Mouse (Mus musculus) midbrain, embryonic 13.5 days (tissue): ENCODE measurements around the gene Vmn2r49. TPM values are rescaled to one million over a fixed set of nuclear protein-coding genes. Genes with fewer than 3 reads are reported as not detected.
"Not testable (repeated sequence)": the region's sequence is repeated elsewhere in the genome, so short reads cannot be mapped to it uniquely, and the experiment has no call there.

Source experiments
- ATAC-seq: fragments of 200-750 bp; cut with Nextera tagmentation; 2 replicates; pipeline ENCODE4 v1.8.0; 2017; ENCODE audit warnings: mild to moderate bottlenecking, moderate TSS enrichment, moderate library complexity
- H3K27ac ChIP-seq: fragments of 300-500 bp; sonication (generic); 2 replicates; pipeline ENCODE4 v1.5.1; 2015; ENCODE audit warnings: inconsistent platforms, mild to moderate bottlenecking, moderate library complexity
- H3K27me3 ChIP-seq: fragments of 300-500 bp; sonication (generic); 2 replicates; pipeline ENCODE4 v1.6.1; 2015; ENCODE audit warnings: mild to moderate bottlenecking, inconsistent platforms
- H3K36me3 ChIP-seq: fragments of 300-500 bp; sonication (generic); 2 replicates; pipeline ENCODE4 v1.6.1; 2015; ENCODE audit warnings: mild to moderate bottlenecking, inconsistent platforms
- H3K4me1 ChIP-seq: fragments of 300-500 bp; sonication (generic); replicated peaks from 2 replicates; pipeline ENCODE4 v1.6.1; 2015; ENCODE audit warnings: inconsistent platforms
- H3K4me2 ChIP-seq: fragments of 300-500 bp; sonication (generic); replicated peaks from 2 replicates; pipeline ENCODE4 v1.6.1; 2015; ENCODE audit warnings: moderate library complexity, mild to moderate bottlenecking, inconsistent platforms
- H3K4me3 ChIP-seq: fragments of 300-500 bp; sonication (generic); replicated peaks from 2 replicates; pipeline ENCODE4 v1.5.1; 2015; ENCODE audit warnings: mild to moderate bottlenecking, inconsistent platforms
- H3K9ac ChIP-seq: fragments of 300-500 bp; sonication (generic); replicated peaks from 2 replicates; pipeline ENCODE4 v1.6.1; 2015; ENCODE audit warnings: mild to moderate bottlenecking, inconsistent platforms
- H3K9me3 ChIP-seq: fragments of 300-500 bp; sonication (generic); 2 replicates; pipeline ENCODE4 v1.6.1; 2016; ENCODE audit warnings: mild to moderate bottlenecking, inconsistent platforms
- WGBS: fragments of 180-500 bp; shearing (Covaris S2); methylation state at CpG from one replicate; pipeline ENCODE4 v1.1.7; 2015; 5-methylcytosine and 5-hydroxymethylcytosine counted together
- polyA plus RNA-seq: library from polyadenylated mRNA; unstranded; fragments of >200 nt; fragmentation: Nextera tagmentation; extraction: Ambion mirVana; gene quantifications from 2 replicates; pipeline ENCODE4 v1.2.1, GENCODE M21; 2015

Gene Vmn2r49
- polyA plus RNA-seq, result not detected in 2 replicates

DNA sequence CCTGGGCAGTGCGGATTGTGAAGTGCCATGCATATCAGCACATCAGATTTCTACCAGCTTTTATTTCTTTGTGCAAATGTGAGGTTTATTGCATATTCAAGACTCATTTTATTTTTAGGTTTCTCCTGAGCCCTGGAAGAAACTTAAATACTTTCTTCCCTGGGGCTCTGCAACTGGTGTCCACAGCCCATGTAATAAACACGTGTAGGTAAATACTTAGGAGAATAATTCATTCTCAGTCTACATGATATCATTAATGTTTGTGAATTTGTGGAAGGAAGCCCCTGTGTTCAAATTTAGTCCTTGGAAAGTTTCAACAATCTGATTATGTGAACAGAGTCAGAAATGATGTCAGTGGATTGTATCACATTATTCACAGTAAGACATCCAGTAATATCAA lies at the start of gene Vmn2r49:
Gene Vmn2r49 (minus strand): TSS at position 101 of the 400 bp plus-strand sequence.
- H3K4me3 ChIP-seq, H3K4me1 ChIP-seq, H3K9ac ChIP-seq, H3K9me3 ChIP-seq, H3K27me3 ChIP-seq, H3K36me3 ChIP-seq, H3K4me2 ChIP-seq, ATAC-seq, H3K27ac ChIP-seq: not testable (repeated sequence)
- WGBS, result 73% methylated on average over 2 of the region's 2 CpGs

DNA sequence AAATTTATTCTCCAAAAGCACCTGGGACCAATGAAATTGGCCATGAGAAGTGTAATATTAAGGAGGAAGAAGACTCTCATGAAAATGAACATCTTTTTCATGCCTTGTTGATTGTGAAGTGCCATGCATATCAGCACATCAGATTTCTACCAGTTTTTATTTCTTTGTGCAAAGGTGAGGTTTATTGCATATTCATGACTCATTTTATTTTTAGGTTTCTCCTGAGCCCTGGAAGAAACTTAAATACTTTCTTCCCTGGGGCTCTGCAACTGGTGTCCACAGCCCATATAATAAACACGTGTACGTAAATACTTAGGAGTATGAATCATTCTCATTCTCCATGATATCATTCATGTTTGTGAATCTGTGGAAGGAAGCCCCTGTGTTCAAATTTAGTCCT lies 38.6 kb downstream of the Vmn2r49 start, which contains the start of gene Vmn2r48:
Gene Vmn2r48 (minus strand): TSS at position 101 of the 400 bp plus-strand sequence.
- not testable (repeated sequence) for ATAC-seq, H3K27me3 ChIP-seq, H3K4me3 ChIP-seq, H3K27ac ChIP-seq, H3K4me2 ChIP-seq, H3K9ac ChIP-seq, H3K36me3 ChIP-seq, H3K9me3 ChIP-seq, H3K4me1 ChIP-seq
- 83% methylated on average over 2 of the region's 2 CpGs for WGBS

Other genes with a start within 250 kb of the Vmn2r49 start
- gene Vmn2r46, start 221.7 kb downstream of the Vmn2r49 start, polyA plus RNA-seq, result not detected in 2 replicates
- gene Vmn2r47, start 150.9 kb downstream of the Vmn2r49 start, polyA plus RNA-seq, result not detected in 2 replicates
- not detected in 2 replicates for gene Vmn2r48, start 38.7 kb downstream of the Vmn2r49 start, polyA plus RNA-seq
- not detected in 2 replicates for gene Vmn2r50, start 61.0 kb upstream of the Vmn2r49 start, polyA plus RNA-seq
- gene Vmn2r51, start 113.5 kb upstream of the Vmn2r49 start, polyA plus RNA-seq, result not detected in 2 replicates
- not detected in 2 replicates for gene Vmn2r52, start 184.3 kb upstream of the Vmn2r49 start, polyA plus RNA-seq